Mouse (Mus musculus) erythroblast, embryonic 14.5 days (primary cell): ENCODE measurements around the gene Gfi1.

ENCODE experiments used
- GATA1 ChIP-seq: IDR thresholded peaks from 2 replicates; pipeline ENCODE4 v1.6.1; 2012; ENCODE audit warnings: low read length, inconsistent platforms, mixed read lengths
- TAL1 ChIP-seq: IDR thresholded peaks from 3 replicates; pipeline ENCODE4 v1.6.1; 2012; ENCODE audit warnings: low read length, inconsistent platforms, mixed read lengths

DNA sequence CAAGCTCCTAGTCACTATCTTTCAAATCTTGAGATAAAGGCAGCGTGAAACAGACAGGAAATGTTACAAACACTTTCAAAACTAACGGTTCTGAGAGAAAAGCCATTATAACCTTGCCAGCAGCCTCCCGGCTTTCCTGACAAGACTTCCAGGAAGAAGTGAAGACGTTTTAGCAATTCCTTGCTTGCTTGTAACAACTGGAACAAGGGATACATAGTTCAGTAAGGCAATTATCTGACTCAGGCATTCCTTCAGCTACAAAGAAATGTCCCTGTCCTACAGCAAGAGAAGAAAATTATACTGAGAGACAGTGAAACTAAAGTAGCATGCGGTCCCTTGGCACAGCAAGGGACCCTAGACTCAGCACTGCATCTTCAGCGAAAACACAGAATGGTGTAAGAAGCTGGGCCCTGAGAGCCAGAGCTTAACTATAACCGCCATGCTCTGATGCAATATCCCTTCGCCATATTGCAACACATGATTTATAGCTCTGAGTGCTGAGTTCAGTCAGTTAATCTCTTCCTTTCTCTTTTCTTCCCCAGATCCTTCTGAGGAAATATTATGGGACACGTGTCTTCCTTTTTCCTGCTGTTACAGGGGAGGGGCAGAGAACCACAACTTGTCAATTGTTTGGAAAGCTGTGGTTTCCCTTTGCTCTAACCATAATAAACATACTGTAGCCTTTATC lies 23.5 kb upstream of the Gfi1 start:
- TF ChIP-seq GATA1 (no peak), TAL1 (no peak)
